In genomic region chr4:22396484-22397000, GRCm38 (mm10) we compare ENCODE assay signal across 21 mouse cellular contexts. TPM values are rescaled to one million over a fixed set of nuclear protein-coding genes. Genes with fewer than 3 reads are reported as not detected.
DNase-seq lines count a peak whose midpoint lies in the region; ATAC-seq and TF ChIP-seq lines count a peak whose summit lies in the region.
"Had no signal": no experiment of that assay in that cellular context is flagged by ENCODE, and none has a peak within 500 bp of the region (broad histone marks: within the 10 kb centered on the region; RNA-seq: fewer than 3 reads in every experiment).

No protein-coding gene starts in this region.

- TF ChIP-seq EP300 in lung, postnatal 0 days (IDR thresholded peaks at IDR 0.05) = no peak

- intact Hi-C loops in gastrocnemius, adult 2 months (cut with DNase I) = no loop called here
- intact Hi-C loops in left cerebral cortex, postnatal 4 days (cut with DNase I) = no loop called here

- H3K4me1 ChIP-seq in lung, postnatal 0 days (ENCODE audit: insufficient read depth, low read depth, low read length) = no peaks in the 10 kb centered on the region
- H3K4me1 ChIP-seq: heart, embryonic 13.5 days; limb, embryonic 10.5 days; liver, embryonic 15.5 days had no signal

- DNase-seq in gastrocnemius, adult 2 months = peak; percentile 18
- DNase-seq in gastrocnemius, adult 18-20 months (ENCODE audit: low spot score) = no peak
- peak; percentile 11 for DNase-seq in lung, postnatal 10 days
- DNase-seq in lung, postnatal 0 days (ENCODE audit: low spot score) = no peak
- DNase-seq in kidney, adult 9 months = peak; percentile 87
- DNase-seq in yolk sac, embryonic 10.5 days (ENCODE audit: low spot score) = peak; percentile 47
- no peak for DNase-seq in left cerebral cortex, postnatal 4 days
- DNase-seq in embryo, embryonic 9.5 days (ENCODE audit: extremely low spot score) = no peak
- DNase-seq: B cell, adult 2 months; cerebellum, adult 8-10 months; embryo, embryonic 11 days; layer of hippocampus, postnatal 36 days; lung, postnatal 36 days; right cerebral cortex, postnatal 14 days; thymus, postnatal 4 days had no signal

- H3K27me3 ChIP-seq in lung, postnatal 0 days (replicated peaks; ENCODE audit: insufficient read depth, low read length) = no peaks in the 10 kb centered on the region
- H3K27me3 ChIP-seq: heart, embryonic 13.5 days; liver, embryonic 15.5 days had no signal

- H3K9me3 ChIP-seq in lung, postnatal 0 days (ENCODE audit: low read length) = no peaks in the 10 kb centered on the region
- H3K9me3 ChIP-seq: limb, embryonic 10.5 days; liver, embryonic 15.5 days had no signal

- no peak overlapping the region for H3K4me3 ChIP-seq in gastrocnemius, adult 2 months
- H3K4me3 ChIP-seq in lung, postnatal 0 days (ENCODE audit: low read depth, low read length) = no peak overlapping the region
- H3K4me3 ChIP-seq: erythroblast, embryonic 14.5 days; heart, embryonic 13.5 days; limb, embryonic 10.5 days; liver, embryonic 15.5 days; midbrain, embryonic 10.5 days had no signal

- H3K4me2 ChIP-seq in lung, postnatal 0 days (replicated peaks; ENCODE audit: low read depth, low read length) = no peak overlapping the region
- H3K4me2 ChIP-seq: heart, embryonic 13.5 days; liver, embryonic 15.5 days had no signal

- TF ChIP-seq CTCF in gastrocnemius, adult 2 months (IDR thresholded peaks at IDR 0.05) = no peak
- TF ChIP-seq CTCF in lung, postnatal 0 days (IDR thresholded peaks at IDR 0.05) = no peak

- no peak overlapping the region for H3K27ac ChIP-seq in gastrocnemius, adult 2 months
- H3K27ac ChIP-seq in lung, postnatal 0 days (ENCODE audit: low read length) = no peak overlapping the region
- H3K27ac ChIP-seq: heart, embryonic 13.5 days; limb, embryonic 10.5 days; liver, embryonic 15.5 days; midbrain, embryonic 10.5 days had no signal

- 84% methylated on average over 1 of the region's 1 CpGs for WGBS in lung, postnatal 0 days

- no peak overlapping the region for H3K9ac ChIP-seq in lung, postnatal 0 days (replicated peaks; ENCODE audit: low read depth)
- H3K9ac ChIP-seq: heart, embryonic 13.5 days; liver, embryonic 15.5 days had no signal

- H3K36me3 ChIP-seq in lung, postnatal 0 days (ENCODE audit: insufficient read depth, low read length) = no peaks in the 10 kb centered on the region
- H3K36me3 ChIP-seq: liver, embryonic 15.5 days had no signal

- no peak for ATAC-seq in lung, postnatal 0 days
- ATAC-seq: forebrain, embryonic 16.5 days had no signal

RNA-seq across cellular contexts. Expression of gene Fbxl4, which starts 39.2 kb away (rescaled TPM):
- 10 to 100 TPM; 12.1 to 24.5 TPM for total RNA-seq in gastrocnemius, adult 2 months (2021)
- 10 to 100 TPM; 22.1 to 27.6 TPM for total RNA-seq in gastrocnemius, adult 18-20 months (2021)
- 14.8 and 15.5 TPM in 2 replicates for polyA plus RNA-seq in lung, postnatal 0 days (2015; fragmentation: Nextera tagmentation; extraction: Ambion mirVana)
- 10 to 100 TPM; 13.3 to 14.8 TPM for total RNA-seq in left cerebral cortex, postnatal 4 days (2021)

Comparison
In these comparisons a context has a peak if more than half of its experiments do, and no peak if none do; other contexts are left out.
1. DNase-seq: peak in gastrocnemius, adult 2 months (single experiment), lung, postnatal 10 days (single experiment), kidney, adult 9 months (single experiment) and yolk sac, embryonic 10.5 days (single experiment); none in gastrocnemius, adult 18-20 months (single experiment), lung, postnatal 0 days (single experiment), left cerebral cortex, postnatal 4 days (single experiment) and embryo, embryonic 9.5 days (single experiment).